Mouse (Mus musculus) megakaryocyte, adult 5-6 weeks (primary cell): ENCODE results near the gene Ankrd49. TPM values are rescaled to one million over a fixed set of nuclear protein-coding genes. Genes with fewer than 3 reads are reported as not detected.

Experiments
- ATAC-seq: 2 replicates; pipeline ENCODE4 v1.8.0; 2016; ENCODE audit warnings: mild to moderate bottlenecking, inconsistent platforms; ENCODE audit not compliant: poor library complexity, severe bottlenecking
- total RNA-seq, 2 experiments: library from RNA; stranded (forward) in 1 of 2; stranded (reverse) in 1 of 2; fragments of 153-499, 151-499 nt in 1 of 2; fragments of 221-1000, 200-1000 nt in 1 of 2; gene quantifications; 2 replicates each; pipeline versions ENCODE4 v1.2.3 to v1.2.4; 2015 to 2017

Ankrd49 gene
- total RNA-seq, 2 experiments from 2014 or later = 37.1 to 46.4 TPM

GRCm38 (mm10) chr9:14750901-14751502 is 33.7 kb downstream of the Ankrd49 start:
- no peak for ATAC-seq

GRCm38 (mm10) chr9:14740151-14740924 is 44.3 kb downstream of the Ankrd49 start, which contains the start of gene Piwil4:
Gene Piwil4, minus strand, starts transcription at chr9:14740733.
- ATAC-seq = no peak

- ATAC-seq = peak; percentile 67
Observed at GRCm38 (mm10) chr9:14739498-14740150, 45.0 kb downstream of the Ankrd49 start.

GRCm38 (mm10) chr9:14730941-14731541 is 53.6 kb downstream of the Ankrd49 start:
- no peak for ATAC-seq

Other genes with a start within 250 kb of the Ankrd49 start
- gene Amotl1, start 139.8 kb downstream of the Ankrd49 start, total RNA-seq (2015) = not detected in 2 replicates
- not detected in 2 replicates for gene Amotl1, start 139.8 kb downstream of the Ankrd49 start, total RNA-seq (2017)
- 0.09 TPM in 1 of 2 replicates, not detected in the other for gene Piwil4, start 44.1 kb downstream of the Ankrd49 start, total RNA-seq (2015)
- not detected in 2 replicates for gene Piwil4, start 44.1 kb downstream of the Ankrd49 start, total RNA-seq (2017)
- 6.9 and 7.2 TPM in 2 replicates for gene Fut4, start 32.5 kb downstream of the Ankrd49 start, total RNA-seq (2015)
- gene Fut4, start 32.5 kb downstream of the Ankrd49 start, total RNA-seq (2017) = 9.5 and 9.6 TPM in 2 replicates
- 3.4 and 5.6 TPM in 2 replicates for gene 1700012B09Rik, start 13.8 kb downstream of the Ankrd49 start, total RNA-seq (2015)
- 1.2 and 1.4 TPM in 2 replicates for gene 1700012B09Rik, start 13.8 kb downstream of the Ankrd49 start, total RNA-seq (2017)
- gene Mre11a, start 202 bp downstream of the Ankrd49 start, total RNA-seq (2015) = 15.1 and 19.1 TPM in 2 replicates
- 42.1 and 49.5 TPM in 2 replicates for gene Mre11a, start 202 bp downstream of the Ankrd49 start, total RNA-seq (2017)
- gene Gpr83, start 75.4 kb upstream of the Ankrd49 start, total RNA-seq (2015) = not detected in 2 replicates
- not detected in 2 replicates for gene Gpr83, start 75.4 kb upstream of the Ankrd49 start, total RNA-seq (2017)
- 0.50 TPM in 1 of 2 replicates, not detected in the other for gene Izumo1r, start 119.1 kb upstream of the Ankrd49 start, total RNA-seq (2015)
- gene Izumo1r, start 119.1 kb upstream of the Ankrd49 start, total RNA-seq (2017) = 0.48 and 0.77 TPM in 2 replicates